Mouse (Mus musculus) G1E (cell line): Measurements from ENCODE around the gene Fbf1.

Experiments
- CTCF ChIP-seq: IDR thresholded peaks from 2 replicates; pipeline ENCODE4 v1.5.1; 2012; ENCODE audit warnings: low read depth, low read length, inconsistent platforms, mixed read lengths
- GATA1 ChIP-seq: IDR thresholded peaks from 2 replicates; pipeline ENCODE4 v1.6.1; 2012; ENCODE audit warnings: borderline replicate concordance, low read length, inconsistent platforms, mixed read lengths
- POLR2AphosphoS5 ChIP-seq: IDR thresholded peaks from 2 replicates; pipeline ENCODE4 v1.6.1; 2012; ENCODE audit warnings: low read depth, low read length, inconsistent platforms; ENCODE audit not compliant: insufficient replicate concordance
- TAL1 ChIP-seq: conservative IDR thresholded peaks from 2 replicates; pipeline ENCODE4 v1.6.1; 2012; ENCODE audit warnings: low read depth, low read length, inconsistent platforms, mixed read lengths

GRCm38 (mm10) chr11:116196866-116197583, 29.1 kb upstream of the Fbf1 start:
- TF ChIP-seq CTCF (no peak), GATA1 (no peak), TAL1 (no peak), POLR2AphosphoS5 (no peak)
